Mouse (Mus musculus) midbrain, embryonic 14.5 days (tissue): ENCODE data around the gene Krtap8-1. TPM values are rescaled to one million over a fixed set of nuclear protein-coding genes. Genes with fewer than 3 reads are reported as not detected.

Experiments used
- ATAC-seq: fragments of 200-750 bp; cut with Nextera tagmentation; 2 replicates; pipeline ENCODE4 v1.8.0; 2017; ENCODE audit warnings: moderate number of reproducible peaks, moderate library complexity; ENCODE audit not compliant: low FRiP score, low TSS enrichment
- DNase-seq: peaks from one replicate; pipeline ENCODE4 v3.0.0-alpha.2; 2015
- H3K27ac ChIP-seq: fragments of 300-500 bp; sonication (generic); replicated peaks from 2 replicates; pipeline ENCODE4 v1.5.1; 2014; ENCODE audit warnings: mild to moderate bottlenecking, low read depth, low read length, moderate library complexity
- H3K27me3 ChIP-seq: fragments of 300-500 bp; sonication (generic); 2 replicates; pipeline ENCODE4 v1.6.1; 2014; ENCODE audit warnings: low read length, control low read depth, mixed read lengths; ENCODE audit not compliant: control insufficient read depth, insufficient read depth
- H3K36me3 ChIP-seq: fragments of 300-500 bp; sonication (generic); 2 replicates; pipeline ENCODE4 v1.6.1; 2014; ENCODE audit warnings: low read length, control low read depth; ENCODE audit not compliant: control insufficient read depth, insufficient read depth
- H3K4me1 ChIP-seq: fragments of 300-500 bp; sonication (generic); 2 replicates; pipeline ENCODE4 v1.6.1; 2014; ENCODE audit warnings: mild to moderate bottlenecking, antibody characterized with exemption, low read length, control low read depth; ENCODE audit not compliant: control insufficient read depth, insufficient read depth
- H3K4me2 ChIP-seq: fragments of 300-500 bp; sonication (generic); 2 replicates; pipeline ENCODE4 v1.6.1; 2014; ENCODE audit warnings: mild to moderate bottlenecking, low read length, moderate library complexity
- H3K4me3 ChIP-seq: fragments of 300-500 bp; sonication (generic); replicated peaks from 2 replicates; pipeline ENCODE4 v1.5.1; 2014; ENCODE audit warnings: low read depth, low read length
- H3K9ac ChIP-seq: fragments of 300-500 bp; sonication (generic); replicated peaks from 2 replicates; pipeline ENCODE4 v1.6.1; 2014; ENCODE audit warnings: mild to moderate bottlenecking, low read length, moderate library complexity
- H3K9me3 ChIP-seq: fragments of 300-500 bp; sonication (generic); 2 replicates; pipeline ENCODE4 v1.6.1; 2016; ENCODE audit warnings: low read length, control low read depth, mixed read lengths; ENCODE audit not compliant: control insufficient read depth
- WGBS: fragments of 180-500 bp; shearing (Covaris S2); extraction: QIAGEN DNeasy Blood & Tissue Kit; methylation state at CpG from one replicate; pipeline ENCODE4 v1.1.7; 2014; 5-methylcytosine and 5-hydroxymethylcytosine counted together
- polyA plus RNA-seq: library from polyadenylated mRNA; unstranded; fragments of >200 nt; fragmentation: Nextera tagmentation; extraction: Ambion mirVana; gene quantifications from 2 replicates; pipeline ENCODE4 v1.2.1, GENCODE M21; 2014

Krtap8-1 gene
- polyA plus RNA-seq = not detected in 2 replicates

DNA sequence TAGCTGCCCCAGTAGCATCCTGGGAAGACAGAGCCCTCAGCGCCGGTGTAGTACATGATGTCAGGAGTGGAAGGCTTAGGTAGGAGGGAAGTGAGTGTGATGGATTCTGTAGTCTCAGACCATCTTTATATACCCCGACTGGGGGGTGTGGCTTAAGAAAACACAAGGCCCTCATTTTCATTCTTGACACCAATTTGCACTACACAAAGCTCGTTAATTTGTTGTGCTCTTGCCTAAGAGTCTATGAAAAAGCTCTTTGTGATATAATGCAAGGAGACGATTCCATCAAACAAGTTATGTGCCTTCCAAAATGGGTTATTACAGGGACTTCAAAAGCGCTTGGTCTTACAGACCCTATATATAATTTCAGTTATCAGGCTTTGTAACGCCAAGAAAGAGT lies at the start of gene Krtap8-1:
Gene Krtap8-1, minus strand, starts transcription at position 101 of the 400 bp plus-strand sequence.
- 91% methylated on average over 7 of the region's 7 CpGs for WGBS
- Histone ChIP-seq H3K36me3 (no peaks in the 10 kb centered on the region), H3K4me1 (no peaks in the 10 kb centered on the region), H3K9me3 (no peaks in the 10 kb centered on the region), H3K27me3 (no peaks in the 10 kb centered on the region), H3K27ac (no peak within 1 kb of the TSS), H3K4me3 (no peak within 1 kb of the TSS), H3K4me2 (no peak within 1 kb of the TSS), H3K9ac (no peak within 1 kb of the TSS)
- ATAC-seq = no peak
- no peak for DNase-seq

GRCm38 (mm10) chr16:89537349-89537748 lies 49.6 kb upstream of the Krtap8-1 start:
- no peak overlapping the region for H3K9ac ChIP-seq
- 66% methylated on average over 6 of the region's 6 CpGs for WGBS
- ATAC-seq (no peak), DNase-seq (peak; percentile 42)
- no peaks in the 10 kb centered on the region for H3K9me3 ChIP-seq
- H3K27ac ChIP-seq = no peak overlapping the region
- no peaks in the 10 kb centered on the region for H3K4me1 ChIP-seq
- H3K4me2 ChIP-seq = no peak overlapping the region
- H3K36me3 ChIP-seq = no peaks in the 10 kb centered on the region
- no peaks in the 10 kb centered on the region for H3K27me3 ChIP-seq
- no peak overlapping the region for H3K4me3 ChIP-seq

- Histone ChIP-seq H3K9me3 (no peaks in the 10 kb centered on the region), H3K27me3 (no peaks in the 10 kb centered on the region), H3K36me3 (no peaks in the 10 kb centered on the region), H3K27ac (peak overlapping the region; percentile 78), H3K4me2 (peak overlapping the region; percentile 23), H3K9ac (no peak overlapping the region; the same call in 1 of the 2 replicates), H3K4me3 (no peak overlapping the region), H3K4me1 (peaks cover 29% of the 10 kb centered on the region)
- ATAC-seq (peak; percentile 79), DNase-seq (peak; percentile 78)
- 4% methylated on average over 7 of the region's 7 CpGs for WGBS
Observed at GRCm38 (mm10) chr16:89530547-89530946, 42.8 kb upstream of the Krtap8-1 start.

DNA sequence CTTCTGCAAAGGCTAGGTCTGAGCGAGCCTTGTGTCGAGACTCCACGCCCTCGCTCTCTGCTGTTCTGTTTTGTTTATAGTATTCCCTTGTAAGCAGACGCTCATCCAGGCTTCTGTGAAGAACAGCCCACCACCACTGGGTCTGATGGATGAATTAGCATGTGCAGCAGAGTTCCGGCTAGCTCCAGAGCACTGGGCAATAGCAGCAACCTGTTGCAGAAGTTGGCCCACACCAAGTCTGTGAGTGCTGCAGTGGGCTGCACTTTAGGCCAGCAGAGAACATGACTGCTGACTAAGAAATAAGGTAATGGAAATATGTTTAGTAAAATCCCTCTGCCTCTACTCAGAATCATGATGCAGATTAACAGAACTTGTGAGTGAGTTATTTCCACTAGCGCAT lies 42.1 kb upstream of the Krtap8-1 start:
- 30% methylated on average over 7 of the region's 7 CpGs for WGBS
- H3K4me1 ChIP-seq = peaks cover 29% of the 10 kb centered on the region
- H3K27me3 ChIP-seq = no peaks in the 10 kb centered on the region
- no peak overlapping the region for H3K4me3 ChIP-seq
- peak overlapping the region; percentile 78 for H3K27ac ChIP-seq
- H3K9ac ChIP-seq = no peak overlapping the region
- H3K36me3 ChIP-seq = no peaks in the 10 kb centered on the region
- no peaks in the 10 kb centered on the region for H3K9me3 ChIP-seq
- peak overlapping the region; percentile 23; the same call in 1 of the 2 replicates for H3K4me2 ChIP-seq
- DNase-seq (peak; percentile 50), ATAC-seq (peak; percentile 25; the same call in 1 of the 2 replicates)

DNA sequence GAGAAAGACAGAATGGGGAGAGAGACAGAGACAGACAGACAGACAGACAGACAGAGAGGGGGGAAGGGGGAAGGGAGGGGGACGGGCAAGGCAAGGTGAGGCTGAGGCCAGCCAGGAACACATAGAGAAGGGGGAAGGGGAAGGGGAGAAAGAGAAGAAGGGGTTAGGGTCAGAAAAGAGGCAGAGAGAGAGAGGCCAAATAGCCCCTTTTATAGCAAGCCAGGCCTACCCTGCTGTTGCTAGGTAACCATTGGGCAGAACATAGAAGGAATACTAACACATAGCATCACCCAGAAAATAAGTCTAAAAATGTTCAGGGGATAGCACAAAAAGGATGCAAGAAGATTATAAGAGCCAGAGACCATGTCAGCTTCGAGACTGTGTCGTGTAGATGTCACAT lies 40.6 kb upstream of the Krtap8-1 start:
- Histone ChIP-seq H3K4me3 (no peak overlapping the region), H3K9me3 (no peaks in the 10 kb centered on the region), H3K9ac (no peak overlapping the region), H3K4me1 (peaks cover 29% of the 10 kb centered on the region), H3K4me2 (no peak overlapping the region), H3K27me3 (no peaks in the 10 kb centered on the region), H3K27ac (peak overlapping the region; percentile 41; the same call in 1 of the 2 replicates), H3K36me3 (no peaks in the 10 kb centered on the region)
- ATAC-seq (0 out of 2 replicates have a peak, but pooled peaks have one; percentile 35), DNase-seq (peak; percentile 59)
- WGBS = 18% methylated on average over 3 of the region's 3 CpGs

DNA sequence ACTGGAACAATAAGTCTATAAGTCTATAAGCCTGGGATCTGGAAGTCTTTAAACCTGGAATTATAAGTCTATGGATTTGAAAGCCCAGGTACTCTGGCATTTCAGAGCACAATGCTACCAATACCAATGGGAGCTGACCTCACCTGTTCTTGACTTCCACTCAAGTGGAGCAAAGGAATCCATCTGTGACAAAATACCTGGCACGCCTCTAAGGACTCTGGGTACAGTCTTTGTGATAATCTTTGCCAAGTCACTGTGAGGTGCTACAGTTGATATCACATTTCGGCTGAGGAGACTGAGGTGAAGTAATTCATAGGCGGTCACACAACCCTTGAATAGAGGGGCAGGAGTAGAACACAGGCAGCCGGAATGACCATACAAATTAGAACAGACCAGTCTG lies 33.2 kb upstream of the Krtap8-1 start:
- DNase-seq (no peak), ATAC-seq (no peak)
- 95% methylated on average over 4 of the region's 4 CpGs for WGBS
- Histone ChIP-seq H3K4me2 (no peak overlapping the region), H3K4me3 (no peak overlapping the region), H3K9me3 (no peaks in the 10 kb centered on the region), H3K4me1 (no peaks in the 10 kb centered on the region), H3K27ac (no peak overlapping the region), H3K9ac (no peak overlapping the region), H3K27me3 (no peaks in the 10 kb centered on the region), H3K36me3 (no peaks in the 10 kb centered on the region)

GRCm38 (mm10) chr16:89520555-89520954 lies 32.8 kb upstream of the Krtap8-1 start:
- H3K27ac ChIP-seq = no peak overlapping the region
- no peaks in the 10 kb centered on the region for H3K27me3 ChIP-seq
- no peaks in the 10 kb centered on the region for H3K4me1 ChIP-seq
- ATAC-seq (no peak), DNase-seq (no peak)
- no peaks in the 10 kb centered on the region for H3K9me3 ChIP-seq
- H3K9ac ChIP-seq = no peak overlapping the region
- no peak overlapping the region for H3K4me3 ChIP-seq
- WGBS = 97% methylated on average over 2 of the region's 2 CpGs
- H3K4me2 ChIP-seq = no peak overlapping the region
- no peaks in the 10 kb centered on the region for H3K36me3 ChIP-seq

DNA sequence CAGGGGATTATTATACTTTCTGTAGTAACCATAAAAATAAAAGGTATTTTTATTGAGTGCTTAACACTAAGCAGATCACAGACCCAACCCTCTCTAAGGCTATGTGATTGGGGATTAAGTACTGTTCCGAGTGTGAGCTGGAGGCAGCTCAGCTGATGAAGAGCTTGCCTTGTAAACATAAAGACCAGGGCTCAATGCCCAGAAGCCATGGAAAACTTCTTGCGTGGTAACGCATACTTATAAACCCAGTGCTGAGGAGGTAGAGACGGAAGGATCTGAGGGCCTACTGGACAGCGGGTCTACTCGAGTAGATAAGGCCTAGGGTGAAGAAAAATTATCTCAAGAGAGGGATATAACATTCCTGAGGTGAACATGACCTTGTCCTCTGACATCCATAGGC lies 32.3 kb upstream of the Krtap8-1 start:
- WGBS = 90% methylated on average over 6 of the region's 6 CpGs
- Histone ChIP-seq H3K4me3 (no peak overlapping the region), H3K27ac (no peak overlapping the region), H3K4me2 (no peak overlapping the region), H3K4me1 (no peaks in the 10 kb centered on the region), H3K9ac (no peak overlapping the region), H3K9me3 (no peaks in the 10 kb centered on the region), H3K36me3 (no peaks in the 10 kb centered on the region), H3K27me3 (no peaks in the 10 kb centered on the region)
- no peak for DNase-seq
- no peak; the same call in 1 of the 2 replicates for ATAC-seq

DNA sequence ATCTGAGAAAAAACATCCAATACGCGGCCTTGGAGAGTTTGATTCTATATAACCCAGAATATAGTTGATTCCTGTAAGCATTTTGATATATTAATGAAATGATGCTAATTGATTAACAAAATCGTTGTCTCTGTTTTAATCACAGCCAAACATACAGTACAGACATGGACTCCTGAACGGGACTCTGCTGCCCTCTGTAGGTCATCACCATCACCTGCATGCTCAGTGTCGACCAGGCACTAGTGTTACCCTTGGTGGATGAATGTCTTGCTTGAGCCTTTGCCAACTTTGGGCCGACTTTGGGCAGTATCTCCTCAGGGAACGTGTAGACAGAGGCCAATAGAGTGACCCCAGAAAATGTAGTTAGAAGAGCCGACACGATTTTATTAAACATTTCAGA lies 29.9 kb upstream of the Krtap8-1 start:
- H3K4me1 ChIP-seq = no peaks in the 10 kb centered on the region
- H3K27me3 ChIP-seq = no peaks in the 10 kb centered on the region
- DNase-seq (peak; percentile 36), ATAC-seq (no peak)
- no peak overlapping the region for H3K4me3 ChIP-seq
- H3K27ac ChIP-seq = no peak overlapping the region
- H3K36me3 ChIP-seq = no peaks in the 10 kb centered on the region
- no peaks in the 10 kb centered on the region for H3K9me3 ChIP-seq
- H3K9ac ChIP-seq = no peak overlapping the region
- no peak overlapping the region for H3K4me2 ChIP-seq
- 70% methylated on average over 9 of the region's 9 CpGs for WGBS
